Mouse (Mus musculus) adrenal gland, postnatal 4 days (tissue): ENCODE data around the gene Cic. TPM values are rescaled to one million over a fixed set of nuclear protein-coding genes. Genes with fewer than 3 reads are reported as not detected.
A peak's percentile ranks its signal among the peaks of the same experiment; 100 is the strongest.

Experiments used
- DNase-seq, 2 experiments: peaks; one replicate each; pipeline ENCODE4 v3.0.0; 2021 to 2022; ENCODE audit warnings: low spot score in 2 of 2, mixed read lengths in 2 of 2
- total RNA-seq, 2 experiments: library from RNA; stranded (reverse); gene quantifications; 2 replicates each; pipeline ENCODE4 v1.2.3; 2021

Gene Cic
- total RNA-seq, 2 experiments from 2014 or later: 162 to 174 TPM

- no peak for DNase-seq
These were observed 1.1 kb downstream of the Cic start for GRCm38 (mm10) chr7:25268588-25268987.

- no peak for DNase-seq
These were observed 1.5 kb downstream of the Cic start for GRCm38 (mm10) chr7:25269029-25269428.

GRCm38 (mm10) chr7:25269545-25270271, 2.2 kb downstream of the Cic start:
- DNase-seq: no peak

GRCm38 (mm10) chr7:25270652-25271633, 3.4 kb downstream of the Cic start:
- no peak for DNase-seq

GRCm38 (mm10) chr7:25271651-25272444, 4.3 kb downstream of the Cic start:
- DNase-seq: no peak

- DNase-seq: no peak
These were observed 5.1 kb downstream of the Cic start for GRCm38 (mm10) chr7:25272445-25273258.

GRCm38 (mm10) chr7:25273259-25274241, 6.0 kb downstream of the Cic start:
- DNase-seq: no peak

GRCm38 (mm10) chr7:25274571-25274970, 7.1 kb downstream of the Cic start:
- DNase-seq: no peak

GRCm38 (mm10) chr7:25274996-25275395, 7.5 kb downstream of the Cic start:
- DNase-seq: no peak

- no peak for DNase-seq
These were observed 8.2 kb downstream of the Cic start for GRCm38 (mm10) chr7:25275555-25276298.

GRCm38 (mm10) chr7:25277405-25277804, 9.9 kb downstream of the Cic start:
- DNase-seq: no peak

- no peak for DNase-seq
These were observed 10.5 kb downstream of the Cic start for GRCm38 (mm10) chr7:25277998-25278340.

- peak in 1 of 2 experiments; percentile 60 for DNase-seq
These were observed 11.0 kb downstream of the Cic start for GRCm38 (mm10) chr7:25278341-25279075.

GRCm38 (mm10) chr7:25279076-25279860, 11.8 kb downstream of the Cic start:
- peak; percentile 62 to 66 for DNase-seq

- DNase-seq: peak in 1 of 2 experiments; percentile 33
These were observed 12.6 kb downstream of the Cic start for GRCm38 (mm10) chr7:25279861-25280791.

- no peak for DNase-seq
These were observed 13.7 kb downstream of the Cic start for GRCm38 (mm10) chr7:25281166-25281733.
